Mouse (Mus musculus) intestine, embryonic 16.5 days (tissue): ENCODE results near the gene Mthfd1l. TPM values are rescaled to one million over a fixed set of nuclear protein-coding genes. Genes with fewer than 3 reads are reported as not detected.

Experiments used
- ATAC-seq: fragments of 200-750 bp; cut with Nextera tagmentation; 2 replicates; pipeline ENCODE4 v1.8.0; 2017; ENCODE audit warnings: moderate TSS enrichment, moderate library complexity
- H3K27ac ChIP-seq: fragments of 300-500 bp; sonication (generic); 2 replicates; pipeline ENCODE4 v1.5.1; 2014; ENCODE audit warnings: mild to moderate bottlenecking, low read length
- H3K27me3 ChIP-seq: fragments of 300-500 bp; sonication (generic); replicated peaks from 2 replicates; pipeline ENCODE4 v1.6.1; 2014; ENCODE audit warnings: low read length, control low read depth, mixed read lengths; ENCODE audit not compliant: control insufficient read depth, insufficient read depth
- H3K36me3 ChIP-seq: fragments of 300-500 bp; sonication (generic); 2 replicates; pipeline ENCODE4 v1.6.1; 2014; ENCODE audit warnings: low read length, control low read depth; ENCODE audit not compliant: control insufficient read depth, insufficient read depth
- H3K4me1 ChIP-seq: fragments of 300-500 bp; sonication (generic); 2 replicates; pipeline ENCODE4 v1.6.1; 2014; ENCODE audit warnings: low read length, control low read depth, mixed read lengths; ENCODE audit not compliant: control insufficient read depth, insufficient read depth
- H3K4me2 ChIP-seq: fragments of 300-500 bp; sonication (generic); 2 replicates; pipeline ENCODE4 v1.6.1; 2014; ENCODE audit warnings: low read depth, low read length, control low read depth
- H3K4me3 ChIP-seq: fragments of 300-500 bp; sonication (generic); 2 replicates; pipeline ENCODE4 v1.5.1; 2014; ENCODE audit warnings: mild to moderate bottlenecking, low read length
- H3K9ac ChIP-seq: fragments of 300-500 bp; sonication (generic); 2 replicates; pipeline ENCODE4 v1.6.1; 2014; ENCODE audit warnings: low read depth, low read length
- H3K9me3 ChIP-seq: fragments of 300-500 bp; sonication (generic); 2 replicates; pipeline ENCODE4 v1.6.1; 2016; ENCODE audit warnings: low read length, control low read depth; ENCODE audit not compliant: control insufficient read depth
- WGBS: fragments of 180-500 bp; shearing (Covaris S2); extraction: QIAGEN DNeasy Blood & Tissue Kit; methylation state at CpG from one replicate; pipeline ENCODE4 v1.1.7; 2014; 5-methylcytosine and 5-hydroxymethylcytosine counted together
- polyA plus RNA-seq: library from polyadenylated mRNA; unstranded; fragments of >200 nt; fragmentation: Nextera tagmentation; extraction: Ambion mirVana; gene quantifications from 2 replicates; pipeline ENCODE4 v1.2.1, GENCODE M21; 2015

Mthfd1l gene
- polyA plus RNA-seq, 1 experiment from 2014 or later, result 18.4 TPM

DNA sequence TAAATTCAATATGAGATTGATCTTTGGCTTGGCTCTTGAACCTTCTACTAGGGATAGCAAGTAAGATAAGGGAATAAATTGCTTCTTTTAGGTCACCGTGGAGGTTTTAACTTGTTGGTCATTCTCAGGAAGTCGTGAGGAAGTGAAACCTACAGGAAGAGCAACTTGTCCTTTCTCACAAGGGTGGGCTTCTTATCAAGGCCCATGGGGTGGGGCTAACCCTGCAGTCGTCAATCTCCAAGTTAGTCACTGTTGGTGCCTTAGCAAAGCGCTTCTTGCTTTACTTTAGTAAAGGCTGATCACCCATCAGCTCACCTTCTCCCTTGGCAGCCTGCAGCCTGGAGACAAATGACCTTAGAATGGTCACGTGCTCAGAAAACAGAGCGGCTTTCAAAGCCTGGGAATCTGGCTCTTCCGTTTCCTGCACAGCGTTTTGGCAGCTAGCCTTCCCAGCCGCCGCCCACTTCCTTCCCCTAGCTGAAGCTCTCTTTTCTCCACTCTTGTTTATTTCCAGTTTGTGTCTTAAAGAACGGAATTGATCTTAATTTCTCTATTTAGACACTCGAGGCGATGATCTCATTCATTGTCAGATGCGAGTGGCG, 106.8 kb downstream of the Mthfd1l start:
- 35% methylated on average over 15 of the region's 15 CpGs for WGBS
- no peaks in the 10 kb centered on the region for H3K9me3 ChIP-seq
- no peak overlapping the region for H3K4me3 ChIP-seq
- no peaks in the 10 kb centered on the region for H3K27me3 ChIP-seq
- peak overlapping the region; percentile 73 for H3K27ac ChIP-seq
- H3K4me1 ChIP-seq, result peaks cover 26% of the 10 kb centered on the region
- H3K9ac ChIP-seq, result no peak overlapping the region
- H3K4me2 ChIP-seq, result no peak overlapping the region; the same call in 1 of the 2 replicates
- peaks cover 3% of the 10 kb centered on the region; the same call in 1 of the 2 replicates for H3K36me3 ChIP-seq
- peak; percentile 50 for ATAC-seq

DNA sequence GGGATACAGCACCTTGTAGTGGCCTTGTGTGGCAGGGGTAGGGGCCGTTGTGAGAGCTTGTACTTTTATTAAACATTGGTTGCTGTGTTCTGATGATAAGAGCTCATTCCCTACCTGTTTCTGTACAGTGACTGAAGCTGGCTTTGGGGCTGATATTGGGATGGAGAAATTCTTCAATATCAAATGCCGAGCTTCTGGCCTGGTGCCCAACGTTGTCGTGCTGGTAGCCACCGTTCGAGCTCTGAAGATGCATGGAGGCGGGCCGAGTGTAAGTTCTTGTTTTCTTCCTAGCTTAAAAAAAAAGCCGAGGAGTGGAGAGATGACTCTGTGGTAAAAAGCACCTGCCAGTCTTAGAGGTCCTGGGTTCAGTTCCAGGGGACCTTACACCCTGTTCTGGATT, 110.7 kb downstream of the Mthfd1l start:
- H3K27me3 ChIP-seq, result no peaks in the 10 kb centered on the region
- no peak overlapping the region for H3K9ac ChIP-seq
- H3K4me2 ChIP-seq, result no peak overlapping the region
- H3K36me3 ChIP-seq, result peaks cover 3% of the 10 kb centered on the region; the same call in 1 of the 2 replicates
- no peaks in the 10 kb centered on the region for H3K9me3 ChIP-seq
- H3K27ac ChIP-seq, result no peak overlapping the region
- H3K4me1 ChIP-seq, result peaks cover 20% of the 10 kb centered on the region
- ATAC-seq, result no peak
- H3K4me3 ChIP-seq, result no peak overlapping the region
- WGBS, result 86% methylated on average over 9 of the region's 9 CpGs

DNA sequence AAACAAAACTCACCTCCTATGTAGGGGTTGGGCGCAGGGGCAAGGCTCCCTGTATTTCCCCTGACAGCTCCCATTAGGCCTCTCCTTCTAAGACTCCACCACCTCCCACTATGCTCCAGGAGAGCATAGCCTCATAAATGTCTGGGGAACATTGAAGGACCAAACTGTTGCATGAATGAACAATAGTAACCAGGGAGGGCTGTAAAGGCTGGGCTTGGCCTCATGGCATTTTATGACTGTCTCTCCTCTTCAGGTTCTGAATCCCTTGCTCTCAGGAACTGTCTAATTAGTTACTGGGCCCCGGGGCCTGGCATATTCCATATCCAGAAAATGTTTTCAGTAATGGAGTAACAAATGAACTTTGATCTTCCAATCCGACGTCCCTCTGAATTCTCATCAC, 112.0 kb downstream of the Mthfd1l start:
- Histone ChIP-seq H3K27me3 (no peaks in the 10 kb centered on the region), H3K4me1 (peaks cover 7% of the 10 kb centered on the region), H3K4me2 (no peak overlapping the region), H3K4me3 (no peak overlapping the region), H3K9me3 (no peaks in the 10 kb centered on the region), H3K9ac (no peak overlapping the region), H3K27ac (no peak overlapping the region), H3K36me3 (peaks cover 3% of the 10 kb centered on the region; the same call in 1 of the 2 replicates)
- WGBS, result 63% methylated on average over 4 of the region's 4 CpGs
- ATAC-seq, result peak; percentile 66

GRCm38 (mm10) chr10:4085363-4086141, 112.6 kb downstream of the Mthfd1l start:
- Histone ChIP-seq H3K27ac (no peak overlapping the region), H3K9me3 (no peaks in the 10 kb centered on the region), H3K36me3 (peaks cover 3% of the 10 kb centered on the region; the same call in 1 of the 2 replicates), H3K27me3 (no peaks in the 10 kb centered on the region), H3K4me3 (no peak overlapping the region), H3K4me2 (no peak overlapping the region), H3K4me1 (peaks cover 6% of the 10 kb centered on the region; the same call in 1 of the 2 replicates), H3K9ac (no peak overlapping the region)
- 48% methylated on average over 7 of the region's 7 CpGs for WGBS
- ATAC-seq, result peak; percentile 67

DNA sequence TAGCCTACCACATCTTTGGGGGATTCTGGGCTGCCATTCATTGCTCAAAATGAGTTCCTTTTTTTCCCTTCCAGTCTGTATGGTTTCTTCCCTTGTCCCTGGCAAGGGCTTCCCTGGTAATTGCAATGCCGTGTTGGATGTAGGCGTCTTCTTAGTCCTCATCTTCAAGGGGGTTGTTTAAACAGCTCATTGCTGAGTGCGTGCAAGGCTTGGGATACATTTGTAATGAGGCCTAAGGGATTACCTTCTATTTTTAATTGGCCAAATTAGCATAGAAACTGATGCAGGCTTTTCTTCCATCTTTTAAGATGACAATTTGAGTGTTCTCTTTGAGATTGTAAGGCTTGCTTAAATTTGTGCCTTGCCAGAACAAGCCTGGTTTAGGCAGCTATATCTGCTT, 114.6 kb downstream of the Mthfd1l start:
- no peak overlapping the region for H3K27ac ChIP-seq
- H3K9ac ChIP-seq, result no peak overlapping the region
- 90% methylated on average over 3 of the region's 3 CpGs for WGBS
- peaks cover 3% of the 10 kb centered on the region; the same call in 1 of the 2 replicates for H3K36me3 ChIP-seq
- H3K4me2 ChIP-seq, result no peak overlapping the region
- ATAC-seq, result no peak
- no peak overlapping the region for H3K4me3 ChIP-seq
- no peaks in the 10 kb centered on the region for H3K9me3 ChIP-seq
- H3K4me1 ChIP-seq, result peaks cover 6% of the 10 kb centered on the region; the same call in 1 of the 2 replicates
- H3K27me3 ChIP-seq, result no peaks in the 10 kb centered on the region

DNA sequence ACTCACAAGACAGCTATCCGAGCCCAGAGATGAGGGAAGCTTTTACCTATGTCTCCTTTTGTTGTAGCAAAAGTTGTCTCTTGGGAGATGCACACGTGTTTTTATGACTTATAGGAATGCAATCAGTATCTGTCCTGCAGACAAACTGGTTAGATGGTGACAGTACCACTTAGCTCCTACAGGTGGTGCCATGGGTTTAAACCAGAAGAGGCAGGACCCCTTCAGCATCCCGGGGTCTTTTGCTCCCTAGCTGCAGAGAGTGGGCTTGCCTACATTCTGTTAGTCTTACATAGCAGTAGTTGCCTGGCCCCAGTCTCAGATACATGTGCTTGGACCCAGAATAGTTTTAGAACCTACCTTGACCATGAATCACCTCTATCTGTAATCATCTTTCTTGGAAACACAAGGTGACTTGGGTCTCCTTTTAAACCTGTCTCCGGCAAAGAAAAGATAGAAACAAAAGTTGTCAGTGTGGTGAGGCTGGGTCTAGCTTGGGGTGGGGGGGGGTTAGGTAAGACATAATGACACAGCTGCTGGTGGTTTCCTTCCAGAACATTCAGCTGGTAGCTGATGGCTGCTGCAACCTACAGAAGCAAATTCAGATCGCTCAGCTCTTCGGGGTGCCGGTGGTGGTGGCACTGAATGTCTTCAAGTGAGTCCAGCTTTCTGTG, 116.0 kb downstream of the Mthfd1l start:
- ATAC-seq, result no peak
- WGBS, result 70% methylated on average over 7 of the region's 7 CpGs
- H3K4me3 ChIP-seq, result no peak overlapping the region
- H3K27me3 ChIP-seq, result no peaks in the 10 kb centered on the region
- peaks cover 2% of the 10 kb centered on the region; the same call in 1 of the 2 replicates for H3K36me3 ChIP-seq
- no peak overlapping the region for H3K27ac ChIP-seq
- no peaks in the 10 kb centered on the region for H3K9me3 ChIP-seq
- no peak overlapping the region for H3K4me2 ChIP-seq
- H3K9ac ChIP-seq, result no peak overlapping the region
- peaks cover 6% of the 10 kb centered on the region; the same call in 1 of the 2 replicates for H3K4me1 ChIP-seq

GRCm38 (mm10) chr10:4089885-4090284, 117.0 kb downstream of the Mthfd1l start:
- H3K4me2 ChIP-seq, result no peak overlapping the region
- ATAC-seq, result no peak
- H3K27me3 ChIP-seq, result no peaks in the 10 kb centered on the region
- H3K9ac ChIP-seq, result no peak overlapping the region
- peaks cover 5% of the 10 kb centered on the region; the same call in 1 of the 2 replicates for H3K4me1 ChIP-seq
- no peaks in the 10 kb centered on the region for H3K36me3 ChIP-seq
- WGBS, result 88% methylated on average over 15 of the region's 15 CpGs
- no peaks in the 10 kb centered on the region for H3K9me3 ChIP-seq
- H3K4me3 ChIP-seq, result no peak overlapping the region
- H3K27ac ChIP-seq, result no peak overlapping the region

- Histone ChIP-seq H3K9me3 (no peaks in the 10 kb centered on the region), H3K9ac (no peak overlapping the region), H3K36me3 (no peaks in the 10 kb centered on the region), H3K4me3 (no peak overlapping the region), H3K27ac (no peak overlapping the region), H3K27me3 (no peaks in the 10 kb centered on the region), H3K4me2 (no peak overlapping the region), H3K4me1 (no peaks in the 10 kb centered on the region)
- WGBS, result 89% methylated on average over 8 of the region's 8 CpGs
- ATAC-seq, result no peak
Measured at GRCm38 (mm10) chr10:4092990-4093389, 120.1 kb downstream of the Mthfd1l start.

DNA sequence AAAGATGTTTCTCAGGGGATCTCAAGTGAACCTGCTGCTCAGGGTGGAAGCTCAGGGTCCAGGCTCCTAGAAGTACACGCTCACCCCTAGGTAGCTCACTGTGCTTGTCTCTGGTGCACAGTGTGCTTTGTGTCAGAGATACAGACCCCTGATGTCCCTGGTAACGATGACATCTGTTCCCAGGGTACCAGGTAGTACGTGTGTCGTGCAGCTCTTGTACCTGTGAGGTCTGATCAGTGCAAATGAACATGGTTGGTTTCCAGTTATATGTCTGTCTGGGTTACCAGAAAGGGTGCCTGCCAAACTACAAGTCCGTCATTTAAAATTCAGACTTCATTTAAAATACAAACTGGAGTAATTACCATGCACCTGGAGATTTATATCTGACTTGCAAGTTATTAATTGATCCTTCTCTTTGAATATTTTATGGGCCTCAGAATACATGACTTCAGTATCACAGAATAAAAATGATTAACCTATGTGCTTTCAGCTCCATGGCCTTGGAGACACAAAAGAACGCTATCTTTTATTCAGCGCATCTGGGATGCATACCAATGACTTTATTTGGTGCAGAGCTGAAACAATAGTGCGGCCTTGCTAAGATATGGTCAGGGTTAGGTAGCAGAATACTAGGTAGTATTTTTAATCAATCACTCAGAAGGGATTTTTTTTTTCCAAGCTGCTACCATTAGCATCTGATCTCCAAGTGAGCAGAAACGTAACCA, 121.3 kb downstream of the Mthfd1l start:
- WGBS, result 87% methylated on average over 9 of the region's 9 CpGs
- no peaks in the 10 kb centered on the region for H3K27me3 ChIP-seq
- no peaks in the 10 kb centered on the region for H3K9me3 ChIP-seq
- ATAC-seq, result no peak
- H3K4me2 ChIP-seq, result no peak overlapping the region
- no peaks in the 10 kb centered on the region for H3K4me1 ChIP-seq
- H3K27ac ChIP-seq, result no peak overlapping the region
- H3K4me3 ChIP-seq, result no peak overlapping the region
- no peaks in the 10 kb centered on the region for H3K36me3 ChIP-seq
- H3K9ac ChIP-seq, result no peak overlapping the region
